Mouse (Mus musculus) intestine, embryonic 14.5 days (tissue): ENCODE results near the gene Unc13a. TPM values are rescaled to one million over a fixed set of nuclear protein-coding genes. Genes with fewer than 3 reads are reported as not detected.

ENCODE experiments used
- ATAC-seq: fragments of 200-750 bp; cut with Nextera tagmentation; replicated peaks from 2 replicates; pipeline ENCODE4 v1.8.0; 2017; ENCODE audit warnings: low read depth, moderate number of reproducible peaks, moderate TSS enrichment, moderate library complexity; ENCODE audit not compliant: low FRiP score, low TSS enrichment
- DNase-seq: peaks from one replicate; pipeline ENCODE4 v3.0.0-alpha.2; 2018; ENCODE audit warnings: low spot score
- H3K27ac ChIP-seq: fragments of 300-500 bp; sonication (generic); 2 replicates; pipeline ENCODE4 v1.5.1; 2014; ENCODE audit warnings: low read depth, mild to moderate bottlenecking, control low read depth
- H3K27me3 ChIP-seq: fragments of 300-500 bp; sonication (generic); replicated peaks from 2 replicates; pipeline ENCODE4 v1.6.1; 2014; ENCODE audit warnings: low read length, control low read depth; ENCODE audit not compliant: control insufficient read depth, insufficient read depth
- H3K36me3 ChIP-seq: fragments of 300-500 bp; sonication (generic); 2 replicates; pipeline ENCODE4 v1.6.1; 2014; ENCODE audit warnings: low read length, control low read depth; ENCODE audit not compliant: control insufficient read depth, insufficient read depth
- H3K4me1 ChIP-seq: fragments of 300-500 bp; sonication (generic); replicated peaks from 2 replicates; pipeline ENCODE4 v1.6.1; 2014; ENCODE audit warnings: low read length, control low read depth, mixed read lengths; ENCODE audit not compliant: control insufficient read depth, insufficient read depth
- H3K4me2 ChIP-seq: fragments of 300-500 bp; sonication (generic); 2 replicates; pipeline ENCODE4 v1.6.1; 2014; ENCODE audit warnings: low read length
- H3K4me3 ChIP-seq: fragments of 300-500 bp; sonication (generic); 2 replicates; pipeline ENCODE4 v1.5.1; 2014; ENCODE audit warnings: low read depth, low read length, control low read depth, mixed read lengths
- H3K9ac ChIP-seq: fragments of 300-500 bp; sonication (generic); 2 replicates; pipeline ENCODE4 v1.6.1; 2014; ENCODE audit warnings: mild to moderate bottlenecking, low read length
- H3K9me3 ChIP-seq: fragments of 300-500 bp; sonication (generic); 2 replicates; pipeline ENCODE4 v1.6.1; 2016; ENCODE audit warnings: low read length, control low read depth; ENCODE audit not compliant: control insufficient read depth
- WGBS: fragments of 180-500 bp; shearing (Covaris S2); extraction: QIAGEN DNeasy Blood & Tissue Kit; methylation state at CpG from one replicate; pipeline ENCODE4 v1.1.7; 2014; 5-methylcytosine and 5-hydroxymethylcytosine counted together
- polyA plus RNA-seq: library from polyadenylated mRNA; unstranded; fragments of >200 nt; fragmentation: Nextera tagmentation; extraction: Ambion mirVana; gene quantifications from 2 replicates; pipeline ENCODE4 v1.2.1, GENCODE M21; 2014

The Unc13a gene
- polyA plus RNA-seq, 1 experiment from 2014 or later: 2.4 TPM

DNA sequence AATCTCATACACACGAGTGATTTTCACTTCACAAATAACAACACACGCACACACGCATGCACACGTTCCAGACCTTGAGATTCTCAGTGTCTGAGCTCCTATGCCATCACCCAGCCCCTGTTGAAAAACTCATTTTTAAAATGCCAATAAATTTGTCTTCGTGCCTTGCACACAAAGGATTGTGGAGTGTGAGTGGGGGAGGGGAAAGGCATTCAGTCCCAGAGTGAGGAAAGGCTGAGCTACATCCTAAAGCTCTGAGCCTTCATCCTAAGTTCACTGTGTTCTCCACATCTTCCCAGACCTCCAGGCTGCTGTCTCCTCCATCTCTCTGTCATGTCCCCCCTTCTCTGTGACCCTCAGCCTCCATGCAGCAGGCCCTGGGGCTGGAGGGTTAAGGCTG, 4.3 kb downstream of the Unc13a start:
- Histone ChIP-seq H3K9ac (no peak overlapping the region), H3K36me3 (no peaks in the 10 kb centered on the region), H3K9me3 (no peaks in the 10 kb centered on the region), H3K27me3 (peaks cover 26% of the 10 kb centered on the region), H3K4me3 (no peak overlapping the region), H3K4me2 (no peak overlapping the region), H3K27ac (no peak overlapping the region), H3K4me1 (peaks cover 15% of the 10 kb centered on the region)
- WGBS: 46% methylated on average over 5 of the region's 5 CpGs
- DNase-seq (no peak), ATAC-seq (no peak)

DNA sequence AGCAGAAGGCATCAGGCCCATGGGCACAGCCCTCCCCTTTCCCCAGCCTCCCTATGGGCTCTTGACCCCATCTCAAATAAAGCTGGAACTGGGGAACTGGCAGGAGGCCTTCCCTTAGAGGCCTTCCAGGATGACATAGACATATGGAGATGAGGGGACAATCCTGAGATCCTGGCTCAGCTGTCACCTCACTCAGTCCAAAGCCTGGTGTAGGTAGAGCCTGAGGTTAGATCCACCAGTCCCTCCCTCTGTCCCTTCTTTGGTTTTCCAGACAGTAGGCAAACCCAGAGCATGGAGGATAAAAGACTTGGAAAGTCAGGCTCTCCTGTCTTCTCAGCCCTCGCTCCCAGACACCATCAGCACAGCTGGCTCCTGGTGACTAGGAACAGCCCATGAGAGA, 4.7 kb downstream of the Unc13a start:
- no peak overlapping the region for H3K27ac ChIP-seq
- DNase-seq (no peak), ATAC-seq (no peak)
- no peak overlapping the region for H3K9ac ChIP-seq
- H3K27me3 ChIP-seq: peaks cover 27% of the 10 kb centered on the region
- peaks cover 12% of the 10 kb centered on the region for H3K4me1 ChIP-seq
- H3K4me2 ChIP-seq: no peak overlapping the region
- no peaks in the 10 kb centered on the region for H3K36me3 ChIP-seq
- 46% methylated on average over 1 of the region's 1 CpGs for WGBS
- no peak overlapping the region for H3K4me3 ChIP-seq
- H3K9me3 ChIP-seq: no peaks in the 10 kb centered on the region

DNA sequence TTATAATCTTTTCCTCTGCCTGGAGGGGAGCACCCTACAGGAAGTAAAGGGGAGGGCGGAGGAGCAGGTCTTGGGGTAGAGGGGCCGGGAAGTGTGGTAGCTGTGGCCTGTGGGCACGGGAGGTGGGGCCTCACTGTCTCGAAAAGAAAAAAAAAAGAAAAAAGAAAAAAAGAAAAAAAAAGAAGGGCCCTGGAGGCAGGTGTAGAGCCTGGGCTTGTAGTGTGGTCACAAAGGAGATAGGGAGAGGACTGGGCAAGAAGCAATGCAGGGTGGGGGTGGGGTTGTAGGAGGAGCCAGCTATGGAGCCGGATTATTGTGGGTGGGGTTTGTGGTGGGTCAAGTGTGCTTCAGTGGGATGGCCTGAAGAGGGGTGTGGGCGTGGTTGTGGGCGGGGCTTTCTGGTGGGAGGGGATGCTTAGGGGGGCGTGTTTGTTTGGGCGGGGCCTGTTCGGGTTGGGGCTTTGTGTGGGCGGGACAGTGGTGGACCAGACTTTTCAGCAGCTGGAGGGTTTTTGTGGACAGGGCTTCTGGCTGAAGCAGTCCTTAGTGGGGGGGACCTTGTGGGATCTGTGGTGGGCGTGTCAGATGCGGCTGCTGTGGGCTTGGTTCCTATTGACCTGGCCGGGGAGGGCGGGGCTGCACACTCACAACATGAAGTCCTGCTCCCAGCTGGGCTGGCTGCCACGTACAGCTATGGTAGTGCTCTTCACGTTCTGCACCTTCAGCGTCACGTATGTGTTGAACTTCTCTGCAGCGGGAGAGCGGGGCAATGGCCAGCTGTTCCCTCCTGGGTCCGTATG, 6.0 kb downstream of the Unc13a start:
- peak; percentile 88 for DNase-seq
- Histone ChIP-seq H3K9ac (no peak overlapping the region), H3K4me1 (peaks cover 12% of the 10 kb centered on the region; the same call in 1 of the 2 replicates), H3K27me3 (peaks cover 29% of the 10 kb centered on the region), H3K4me3 (no peak overlapping the region), H3K36me3 (no peaks in the 10 kb centered on the region), H3K4me2 (peak overlapping the region; percentile 42), H3K27ac (no peak overlapping the region), H3K9me3 (no peaks in the 10 kb centered on the region)
- 5% methylated on average over 22 of the region's 22 CpGs for WGBS
- peak; percentile 76 for ATAC-seq

DNA sequence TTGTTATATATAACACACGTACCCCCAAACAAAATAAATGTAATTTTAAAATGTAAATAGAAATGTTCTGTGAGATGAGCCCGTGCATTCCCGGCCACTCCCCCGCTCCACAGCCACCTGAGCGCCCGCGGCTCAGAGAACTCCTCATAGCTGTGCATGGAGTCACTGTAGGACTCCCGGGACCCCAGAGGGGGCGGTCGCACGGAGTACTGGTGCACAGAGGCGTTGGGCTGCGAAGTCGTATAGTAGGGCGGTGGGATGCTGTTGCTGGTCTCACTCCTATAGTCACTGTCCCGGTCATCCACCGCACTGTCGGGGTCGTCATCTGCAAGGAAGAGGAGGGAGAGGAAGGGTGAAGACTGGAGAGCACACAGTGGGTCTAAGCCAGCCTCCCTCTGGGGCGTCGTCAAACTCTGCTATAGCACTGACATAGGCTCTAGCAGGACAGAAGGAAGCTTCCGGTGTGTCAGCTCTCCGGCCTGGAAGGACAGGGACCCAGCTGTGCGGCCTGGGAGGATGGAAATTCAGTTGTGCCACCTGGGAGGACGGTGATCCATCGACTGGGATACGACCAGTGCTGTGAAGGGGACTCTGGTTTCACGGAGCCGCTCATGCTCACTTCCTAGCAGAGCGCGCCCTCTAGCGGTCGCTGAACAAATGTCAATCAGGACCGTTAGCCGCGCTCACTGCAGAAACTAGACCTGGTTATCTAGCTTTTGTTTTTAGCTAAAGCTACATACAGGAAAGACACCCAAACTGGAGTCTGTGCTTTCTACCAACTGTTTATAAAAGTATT, 11.0 kb downstream of the Unc13a start:
- Histone ChIP-seq H3K9me3 (no peaks in the 10 kb centered on the region), H3K4me2 (no peak overlapping the region), H3K4me1 (no peaks in the 10 kb centered on the region), H3K27ac (no peak overlapping the region), H3K36me3 (no peaks in the 10 kb centered on the region), H3K4me3 (no peak overlapping the region), H3K9ac (no peak overlapping the region), H3K27me3 (peaks cover 57% of the 10 kb centered on the region)
- 8% methylated on average over 36 of the region's 36 CpGs for WGBS
- DNase-seq: peak; percentile 94
- 0 out of 2 replicates have a peak, but pooled peaks have one; percentile 29 for ATAC-seq

DNA sequence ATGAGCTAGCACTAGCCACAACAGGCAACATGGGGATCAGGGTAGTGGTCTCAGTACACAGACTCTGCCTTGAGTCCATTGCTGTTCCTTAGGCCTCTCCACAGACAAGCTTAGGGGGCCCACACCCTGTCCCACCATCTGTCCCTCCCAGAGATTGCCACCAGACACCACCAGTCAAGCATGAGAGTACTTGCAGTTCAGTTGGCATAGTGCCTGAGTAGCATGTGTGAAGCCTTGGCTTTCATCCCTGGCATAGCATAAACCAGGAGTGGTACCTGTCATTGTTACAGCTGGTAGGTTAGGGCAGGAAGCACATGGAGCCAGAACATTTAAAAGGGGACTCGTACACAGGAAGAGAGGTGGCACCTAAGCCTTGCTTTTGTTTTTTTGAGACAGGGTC, 11.8 kb downstream of the Unc13a start:
- no peak overlapping the region for H3K27ac ChIP-seq
- H3K4me3 ChIP-seq: no peak overlapping the region
- H3K9ac ChIP-seq: no peak overlapping the region
- H3K9me3 ChIP-seq: no peaks in the 10 kb centered on the region
- H3K27me3 ChIP-seq: peaks cover 65% of the 10 kb centered on the region
- H3K36me3 ChIP-seq: no peaks in the 10 kb centered on the region
- DNase-seq: peak; percentile 50
- no peak for ATAC-seq
- H3K4me1 ChIP-seq: peaks cover under 1% of the 10 kb centered on the region; the same call in 1 of the 2 replicates
- no peak overlapping the region for H3K4me2 ChIP-seq
- WGBS: 79% methylated on average over 1 of the region's 1 CpGs

DNA sequence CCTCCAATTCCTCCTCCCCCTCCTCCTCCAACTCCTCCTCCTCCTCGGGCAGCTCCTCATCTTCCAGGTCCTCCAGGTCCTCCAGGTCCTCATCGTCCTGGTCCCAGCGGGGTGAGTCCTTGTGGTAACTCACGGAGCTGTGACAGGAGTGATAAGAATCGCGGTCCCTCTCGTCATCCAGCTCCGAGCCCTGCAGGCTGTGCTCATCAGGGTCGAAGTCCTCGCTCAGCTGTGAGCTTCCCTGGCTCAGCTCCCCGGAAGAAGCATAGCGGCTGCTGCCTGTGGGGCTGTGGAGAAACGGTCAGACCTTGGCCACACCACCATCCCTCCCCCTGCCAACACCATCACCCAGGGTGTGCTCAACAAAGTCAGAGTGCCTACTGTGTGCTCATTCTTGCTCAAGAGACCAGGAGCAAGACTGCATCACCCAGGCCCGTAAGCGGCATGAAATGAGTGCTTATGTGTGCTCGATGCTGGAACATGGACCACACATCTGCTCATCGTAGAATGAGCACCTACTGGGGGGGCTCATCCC, 13.0 kb downstream of the Unc13a start:
- DNase-seq (peak; percentile 61), ATAC-seq (0 out of 2 replicates have a peak, but pooled peaks have one; percentile 4)
- H3K36me3 ChIP-seq: no peaks in the 10 kb centered on the region
- H3K4me3 ChIP-seq: no peak overlapping the region
- H3K9ac ChIP-seq: no peak overlapping the region
- H3K27ac ChIP-seq: no peak overlapping the region
- WGBS: 29% methylated on average over 17 of the region's 17 CpGs
- no peak overlapping the region for H3K4me2 ChIP-seq
- H3K9me3 ChIP-seq: no peaks in the 10 kb centered on the region
- peaks cover 77% of the 10 kb centered on the region for H3K27me3 ChIP-seq
- peaks cover 3% of the 10 kb centered on the region; the same call in 1 of the 2 replicates for H3K4me1 ChIP-seq

DNA sequence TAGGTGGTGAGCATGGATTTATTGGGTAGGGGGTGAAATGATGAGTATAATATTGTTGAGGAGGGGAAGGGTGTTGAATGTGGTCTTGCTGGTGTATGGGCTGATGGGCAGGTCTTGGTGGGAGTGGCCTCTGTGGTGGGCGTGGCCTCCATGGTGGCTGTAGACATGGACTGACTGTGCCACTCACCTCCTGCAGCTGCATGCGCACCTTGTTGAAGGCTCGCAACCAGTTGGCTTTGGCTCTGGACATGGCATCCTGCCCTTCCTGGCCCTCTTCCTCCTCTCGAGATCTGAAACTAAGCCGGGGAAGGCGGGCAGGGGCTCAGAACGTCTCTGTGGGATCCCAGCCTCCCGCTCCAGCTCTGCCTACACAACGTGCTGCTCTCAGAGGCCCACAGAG, 13.7 kb downstream of the Unc13a start:
- Histone ChIP-seq H3K4me2 (no peak overlapping the region), H3K36me3 (no peaks in the 10 kb centered on the region), H3K27me3 (peaks cover 81% of the 10 kb centered on the region), H3K9ac (no peak overlapping the region), H3K4me3 (no peak overlapping the region), H3K4me1 (peaks cover 3% of the 10 kb centered on the region; the same call in 1 of the 2 replicates), H3K27ac (no peak overlapping the region), H3K9me3 (no peaks in the 10 kb centered on the region)
- no peak for ATAC-seq
- 26% methylated on average over 9 of the region's 9 CpGs for WGBS
- peak; percentile 46 for DNase-seq

DNA sequence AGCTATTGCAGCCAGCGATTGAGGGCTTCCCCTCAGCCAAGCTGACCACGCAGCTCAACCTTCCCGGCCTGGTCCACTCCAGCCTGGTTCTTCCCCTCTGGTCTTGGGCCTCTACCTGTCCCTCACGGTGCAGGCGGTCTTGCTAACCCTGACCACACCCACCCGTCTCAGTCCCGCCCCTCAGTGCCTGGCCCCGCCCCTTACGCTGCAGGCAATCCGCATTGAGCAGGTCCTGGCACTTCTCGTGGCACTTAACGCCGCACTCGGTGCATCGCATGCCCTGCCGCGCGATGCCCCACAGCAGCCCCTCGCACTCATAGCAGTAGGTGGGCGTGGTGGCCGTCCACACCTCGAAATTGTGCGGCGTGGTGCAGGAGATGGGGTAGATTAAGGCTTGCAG, 17.0 kb downstream of the Unc13a start:
- peak overlapping the region; percentile 44 for H3K4me2 ChIP-seq
- H3K36me3 ChIP-seq: no peaks in the 10 kb centered on the region
- 1% methylated on average over 24 of the region's 24 CpGs for WGBS
- H3K4me1 ChIP-seq: peaks cover 3% of the 10 kb centered on the region; the same call in 1 of the 2 replicates
- no peak overlapping the region for H3K27ac ChIP-seq
- H3K9ac ChIP-seq: 0 out of 2 replicates have a peak overlapping the region, but pooled peaks have one; percentile 5
- H3K4me3 ChIP-seq: 0 out of 2 replicates have a peak overlapping the region, but pooled peaks have one; percentile 10
- H3K9me3 ChIP-seq: no peaks in the 10 kb centered on the region
- ATAC-seq (peak; percentile 54), DNase-seq (peak; percentile 84)
- peaks cover 61% of the 10 kb centered on the region for H3K27me3 ChIP-seq
